Mouse (Mus musculus): ENCODE results near the gene Syne2.

- TF ChIP-seq CTCF (IDR thresholded peaks at IDR 0.05; ENCODE audit: extremely low read depth, insufficient read depth, insufficient read length, insufficient replicate concordance) (no peak), POLR2A (IDR thresholded peaks at IDR 0.05; ENCODE audit: low read depth, low read length) (no peak)
Observed at GRCm38 (mm10) chr12:75845070-75845469, 27.1 kb downstream of the Syne2 start.

Data from spleen, adult 2 months (tissue).